Comparison of ENCODE assay signal across 9 mouse cellular contexts in genomic region chrX:153139734-153140515, GRCm38 (mm10). TPM values are rescaled to one million over a fixed set of nuclear protein-coding genes. Genes with fewer than 3 reads are reported as not detected.
A peak's percentile ranks its signal among the peaks of the same experiment; 100 is the strongest.
DNase-seq lines count a peak whose midpoint lies in the region; ATAC-seq and TF ChIP-seq lines count a peak whose summit lies in the region.
"Had no signal": no experiment of that assay in that cellular context is flagged by ENCODE, and none has a peak within 500 bp of the region (broad histone marks: within the 10 kb centered on the region; RNA-seq: fewer than 3 reads in every experiment).

Gene Rragb, plus strand, starts transcription at chrX:153139981.

- H3K36me3 ChIP-seq in forebrain, embryonic 13.5 days (ENCODE audit: poor library complexity, severe bottlenecking), result no peaks in the 10 kb centered on the region
- H3K36me3 ChIP-seq in liver, embryonic 16.5 days (ENCODE audit: control insufficient read depth, insufficient read depth), result no peaks in the 10 kb centered on the region
- no peaks in the 10 kb centered on the region for H3K36me3 ChIP-seq in neural tube, embryonic 12.5 days
- H3K36me3 ChIP-seq in stomach, postnatal 0 days (ENCODE audit: control insufficient read depth, insufficient read depth, low read length), result no peaks in the 10 kb centered on the region

- WGBS in forebrain, embryonic 13.5 days, result 12% methylated on average over 47 of the region's 47 CpGs
- 15% methylated on average over 47 of the region's 47 CpGs for WGBS in large intestine, adult 2 months
- 14% methylated on average over 47 of the region's 47 CpGs for WGBS in liver, embryonic 16.5 days (ENCODE audit: insufficient replicate concordance)
- 21% methylated on average over 47 of the region's 47 CpGs for WGBS in neural tube, embryonic 12.5 days
- WGBS in stomach, postnatal 0 days, result 11% methylated on average over 45 of the region's 47 CpGs

- no peak for TF ChIP-seq EP300 in stomach, postnatal 0 days (optimal IDR thresholded peaks at IDR 0.05)

- peak within 1 kb of the TSS; percentile 54 for H3K27ac ChIP-seq in forebrain, embryonic 13.5 days
- H3K27ac ChIP-seq in liver, embryonic 16.5 days (ENCODE audit: low read length), result no peak within 1 kb of the TSS
- no peak within 1 kb of the TSS for H3K27ac ChIP-seq in neural tube, embryonic 12.5 days
- no peak within 1 kb of the TSS for H3K27ac ChIP-seq in stomach, postnatal 0 days (replicated peaks)

- no peaks in the 10 kb centered on the region for H3K9me3 ChIP-seq in forebrain, embryonic 13.5 days (replicated peaks)
- no peaks in the 10 kb centered on the region for H3K9me3 ChIP-seq in liver, embryonic 16.5 days (replicated peaks; ENCODE audit: control insufficient read depth, low read length)
- H3K9me3 ChIP-seq in neural tube, embryonic 12.5 days, result no peaks in the 10 kb centered on the region
- no peaks in the 10 kb centered on the region for H3K9me3 ChIP-seq in stomach, postnatal 0 days (ENCODE audit: control insufficient read depth, low read length)

- ATAC-seq in CD4-positive, CD25-positive, alpha-beta regulatory T cell, adult 4 months, result peak; percentile 94
- ATAC-seq in cerebellum, adult (ENCODE audit: insufficient number of reproducible peaks, low FRiP score, low TSS enrichment), result peak; percentile 99
- ATAC-seq in forebrain, embryonic 13.5 days, result peak; percentile 99
- ATAC-seq in liver, embryonic 16.5 days (ENCODE audit: low read depth), result peak; percentile 88
- peak; percentile 99 for ATAC-seq in neural tube, embryonic 12.5 days (ENCODE audit: low FRiP score, low read depth)
- peak; percentile 91 for ATAC-seq in stomach, postnatal 0 days (ENCODE audit: low FRiP score, low TSS enrichment)

- peak; percentile 51 to 55 for DNase-seq in heart, postnatal 10 days
- DNase-seq in large intestine, adult 2 months (ENCODE audit: low read depth, low spot score), result peak; percentile 6
- peak; percentile 71 for DNase-seq in stomach, postnatal 0 days (ENCODE audit: low spot score)

- intact Hi-C loops in heart, postnatal 10 days (cut with DNase I), result loop anchor here (10.0 kb wide), 1 partner anchor 215 kb away; no protein-coding TSS in a partner anchor

- H3K4me2 ChIP-seq in forebrain, embryonic 13.5 days, result peak within 1 kb of the TSS; percentile 61
- peak within 1 kb of the TSS; percentile 61 for H3K4me2 ChIP-seq in liver, embryonic 16.5 days (ENCODE audit: low read depth, low read length)
- H3K4me2 ChIP-seq in neural tube, embryonic 12.5 days (replicated peaks), result peak within 1 kb of the TSS; percentile 58
- peak within 1 kb of the TSS; percentile 57 for H3K4me2 ChIP-seq in stomach, postnatal 0 days (replicated peaks; ENCODE audit: low read depth)

- H3K27me3 ChIP-seq in forebrain, embryonic 13.5 days, result peaks cover 4% of the 10 kb centered on the region; the same call in 1 of the 2 replicates
- peaks cover 6% of the 10 kb centered on the region for H3K27me3 ChIP-seq in liver, embryonic 16.5 days (ENCODE audit: control insufficient read depth, insufficient read depth, low read depth, low read length)
- H3K27me3 ChIP-seq in neural tube, embryonic 12.5 days (replicated peaks), result no peaks in the 10 kb centered on the region
- H3K27me3 ChIP-seq in stomach, postnatal 0 days (ENCODE audit: control insufficient read depth, insufficient read depth, low read length), result peaks cover 2% of the 10 kb centered on the region; the same call in 1 of the 2 replicates

- H3K4me1 ChIP-seq in forebrain, embryonic 13.5 days, result no peaks in the 10 kb centered on the region
- H3K4me1 ChIP-seq in liver, embryonic 16.5 days (ENCODE audit: control insufficient read depth, low read depth, low read length), result no peaks in the 10 kb centered on the region
- no peaks in the 10 kb centered on the region for H3K4me1 ChIP-seq in neural tube, embryonic 12.5 days
- H3K4me1 ChIP-seq in stomach, postnatal 0 days (replicated peaks; ENCODE audit: control insufficient read depth, insufficient read depth), result no peaks in the 10 kb centered on the region

- TF ChIP-seq CTCF in stomach, postnatal 0 days (IDR thresholded peaks at IDR 0.05; ENCODE audit: low read depth), result peak; percentile 51

- peak within 1 kb of the TSS; percentile 61 for H3K9ac ChIP-seq in forebrain, embryonic 13.5 days
- no peak within 1 kb of the TSS for H3K9ac ChIP-seq in liver, embryonic 16.5 days (ENCODE audit: low read depth, low read length)
- H3K9ac ChIP-seq in neural tube, embryonic 12.5 days, result peak within 1 kb of the TSS; percentile 40
- H3K9ac ChIP-seq in stomach, postnatal 0 days (ENCODE audit: low read length), result no peak within 1 kb of the TSS; the same call in 1 of the 2 replicates

- H3K4me3 ChIP-seq in forebrain, embryonic 13.5 days, result peak within 1 kb of the TSS; percentile 51
- peak within 1 kb of the TSS; percentile 55 for H3K4me3 ChIP-seq in liver, embryonic 16.5 days (ENCODE audit: low read depth, low read length)
- peak within 1 kb of the TSS; percentile 45 for H3K4me3 ChIP-seq in neural tube, embryonic 12.5 days
- H3K4me3 ChIP-seq in stomach, postnatal 0 days (ENCODE audit: low read depth, low read length), result peak within 1 kb of the TSS; percentile 32

RNA-seq across cellular contexts. Expression of gene Rragb, which starts in this region (rescaled TPM):
- 1 to 10 TPM; 4.9 to 9.3 TPM for polyA plus RNA-seq in CD4-positive, CD25-positive, alpha-beta regulatory T cell, adult 4 months (2017; shearing (Covaris generic))
- 5.5 and 7.6 TPM in 2 replicates for polyA plus RNA-seq in forebrain, embryonic 13.5 days (2015; fragmentation: Nextera tagmentation; extraction: Ambion mirVana)
- 1 to 10 TPM; 2.0 to 2.3 TPM for total RNA-seq in heart, postnatal 10 days (2021)
- 0.43 and 0.69 TPM in 2 replicates for polyA plus RNA-seq in large intestine, adult 2 months (2012; rRNA removed)
- polyA plus RNA-seq in liver, embryonic 16.5 days (2015; fragmentation: Nextera tagmentation; extraction: Ambion mirVana), result 0.28 and 0.36 TPM in 2 replicates
- 4.0 and 4.1 TPM in 2 replicates for polyA plus RNA-seq in neural tube, embryonic 12.5 days (2016; fragmentation: Nextera tagmentation; extraction: Ambion mirVana)
- 0.59 and 0.61 TPM in 2 replicates for polyA plus RNA-seq in stomach, postnatal 0 days (2015; fragmentation: Nextera tagmentation; extraction: Ambion mirVana)
- total RNA-seq: MEL had no signal

Comparison
In these comparisons a context has a peak if more than half of its experiments do, and no peak if none do; other contexts are left out.
1. Peak in DNase-seq in large intestine, adult 2 months; RNA of the gene not detected or under 1 TPM.
2. Peak in ATAC-seq, H3K4me3 ChIP-seq and H3K4me2 ChIP-seq in liver, embryonic 16.5 days; RNA of the gene not detected or under 1 TPM.
3. Peak in DNase-seq, ATAC-seq, H3K4me3 ChIP-seq and H3K4me2 ChIP-seq in stomach, postnatal 0 days; RNA of the gene not detected or under 1 TPM.
4. H3K9ac ChIP-seq: peak in forebrain, embryonic 13.5 days (single experiment) and neural tube, embryonic 12.5 days (single experiment); none in liver, embryonic 16.5 days (single experiment) and stomach, postnatal 0 days (single experiment).
5. DNase-seq: peak in every context shown above with its lines; median percentile 71 in stomach, postnatal 0 days; 53 in heart, postnatal 10 days; 6 in large intestine, adult 2 months.
6. Peak in every context shown above with its lines, with median percentiles within 50 percentile points of each other: ATAC-seq, H3K4me2 ChIP-seq and H3K4me3 ChIP-seq.